Mouse (Mus musculus): Measurements from ENCODE around the gene Arhgap10.

GRCm38 (mm10) chr8:77366446-77366845, 151.3 kb downstream of the Arhgap10 start:
- TF ChIP-seq CTCF (IDR thresholded peaks at IDR 0.05; ENCODE audit: extremely low read depth, insufficient read length, insufficient replicate concordance, low read depth, low read length): no peak
- TF ChIP-seq POLR2A (IDR thresholded peaks at IDR 0.05; ENCODE audit: low read depth, low read length): no peak
